Mouse (Mus musculus) stomach, embryonic 16.5 days (tissue): ENCODE results near the gene Gata1. TPM values are rescaled to one million over a fixed set of nuclear protein-coding genes. Genes with fewer than 3 reads are reported as not detected.

Source experiments
- ATAC-seq: fragments of 200-750 bp; cut with Nextera tagmentation; 2 replicates; pipeline ENCODE4 v1.8.0; 2017; ENCODE audit warnings: moderate number of reproducible peaks, moderate TSS enrichment; ENCODE audit not compliant: insufficient read depth, low FRiP score
- H3K27ac ChIP-seq: fragments of 300-500 bp; sonication (generic); 2 replicates; pipeline ENCODE4 v1.5.1; 2014; ENCODE audit warnings: low read length
- H3K27me3 ChIP-seq: fragments of 300-500 bp; sonication (generic); 2 replicates; pipeline ENCODE4 v1.6.1; 2014; ENCODE audit warnings: low read length, control low read depth, mixed read lengths; ENCODE audit not compliant: control insufficient read depth, insufficient read depth
- H3K36me3 ChIP-seq: fragments of 300-500 bp; sonication (generic); 2 replicates; pipeline ENCODE4 v1.6.1; 2014; ENCODE audit warnings: low read length; ENCODE audit not compliant: control insufficient read depth, insufficient read depth
- H3K4me1 ChIP-seq: fragments of 300-500 bp; sonication (generic); 2 replicates; pipeline ENCODE4 v1.6.1; 2014; ENCODE audit warnings: low read length, control low read depth, mixed read lengths; ENCODE audit not compliant: control insufficient read depth, insufficient read depth
- H3K4me2 ChIP-seq: fragments of 300-500 bp; sonication (generic); 2 replicates; pipeline ENCODE4 v1.6.1; 2014; ENCODE audit warnings: low read depth, low read length, mixed read lengths
- H3K4me3 ChIP-seq: fragments of 300-500 bp; sonication (generic); replicated peaks from 2 replicates; pipeline ENCODE4 v1.5.1; 2014; ENCODE audit warnings: mild to moderate bottlenecking, low read length
- H3K9ac ChIP-seq: fragments of 300-500 bp; sonication (generic); 2 replicates; pipeline ENCODE4 v1.6.1; 2014; ENCODE audit warnings: low read length
- H3K9me3 ChIP-seq: fragments of 300-500 bp; sonication (generic); replicated peaks from 2 replicates; pipeline ENCODE4 v1.6.1; 2016; ENCODE audit warnings: low read length, control low read depth; ENCODE audit not compliant: control insufficient read depth
- WGBS: fragments of 180-500 bp; shearing (Covaris S2); extraction: QIAGEN DNeasy Blood & Tissue Kit; methylation state at CpG from one replicate; pipeline ENCODE4 v1.1.7; 2014; 5-methylcytosine and 5-hydroxymethylcytosine counted together
- polyA plus RNA-seq: library from polyadenylated mRNA; unstranded; fragments of >200 nt; fragmentation: Nextera tagmentation; extraction: Ambion mirVana; gene quantifications from 2 replicates; pipeline ENCODE4 v1.2.1, GENCODE M21; 2015

The Gata1 gene
- polyA plus RNA-seq, 1 experiment from 2014 or later = 6.0 TPM

GRCm38 (mm10) chrX:7947108-7947899 lies 30.6 kb downstream of the Gata1 start, which contains the start of gene Hdac6:
TSS of gene Hdac6 (minus strand) at chrX:7947889.
- H3K27me3 ChIP-seq = no peaks in the 10 kb centered on the region
- H3K9me3 ChIP-seq = no peaks in the 10 kb centered on the region
- H3K36me3 ChIP-seq = no peaks in the 10 kb centered on the region
- peak within 1 kb of the TSS; percentile 56 for H3K4me2 ChIP-seq
- no peak within 1 kb of the TSS; the same call in 1 of the 2 replicates for H3K27ac ChIP-seq
- no peaks in the 10 kb centered on the region for H3K4me1 ChIP-seq
- 0 out of 2 replicates have a peak, but pooled peaks have one; percentile 0 for ATAC-seq
- H3K9ac ChIP-seq = peak within 1 kb of the TSS; percentile 73
- peak within 1 kb of the TSS; percentile 56 for H3K4me3 ChIP-seq
- WGBS = 21% methylated on average over 32 of the region's 37 CpGs

- H3K4me1 ChIP-seq = no peaks in the 10 kb centered on the region
- no peaks in the 10 kb centered on the region for H3K27me3 ChIP-seq
- no peak overlapping the region for H3K27ac ChIP-seq
- no peak overlapping the region for H3K4me3 ChIP-seq
- ATAC-seq = no peak
- no peak overlapping the region for H3K4me2 ChIP-seq
- H3K9me3 ChIP-seq = no peaks in the 10 kb centered on the region
- WGBS = 72% methylated on average over 8 of the region's 8 CpGs
- H3K36me3 ChIP-seq = no peaks in the 10 kb centered on the region
- no peak overlapping the region for H3K9ac ChIP-seq
These were observed 32.3 kb downstream of the Gata1 start for GRCm38 (mm10) chrX:7945618-7946017.

GRCm38 (mm10) chrX:7937667-7938066 lies 40.2 kb downstream of the Gata1 start:
- no peak overlapping the region for H3K27ac ChIP-seq
- WGBS = 93% methylated on average over 6 of the region's 6 CpGs
- no peak overlapping the region for H3K9ac ChIP-seq
- H3K36me3 ChIP-seq = no peaks in the 10 kb centered on the region
- no peaks in the 10 kb centered on the region for H3K27me3 ChIP-seq
- no peak overlapping the region for H3K4me2 ChIP-seq
- H3K4me1 ChIP-seq = no peaks in the 10 kb centered on the region
- H3K9me3 ChIP-seq = no peaks in the 10 kb centered on the region
- H3K4me3 ChIP-seq = no peak overlapping the region
- no peak for ATAC-seq

- WGBS = 44% methylated on average over 11 of the region's 11 CpGs
- no peak overlapping the region for H3K9ac ChIP-seq
- no peak for ATAC-seq
- no peak overlapping the region for H3K27ac ChIP-seq
- no peaks in the 10 kb centered on the region for H3K27me3 ChIP-seq
- no peaks in the 10 kb centered on the region for H3K9me3 ChIP-seq
- H3K36me3 ChIP-seq = no peaks in the 10 kb centered on the region
- H3K4me2 ChIP-seq = no peak overlapping the region
- no peak overlapping the region for H3K4me3 ChIP-seq
- no peaks in the 10 kb centered on the region for H3K4me1 ChIP-seq
These were observed 41.0 kb downstream of the Gata1 start for GRCm38 (mm10) chrX:7936874-7937273.

GRCm38 (mm10) chrX:7928270-7928790 lies 49.5 kb downstream of the Gata1 start, which contains the start of gene Eras:
TSS of gene Eras (minus strand) at chrX:7928607.
- Histone ChIP-seq H3K4me1 (no peaks in the 10 kb centered on the region), H3K4me3 (no peak within 1 kb of the TSS), H3K9ac (no peak within 1 kb of the TSS), H3K36me3 (no peaks in the 10 kb centered on the region), H3K27me3 (peaks cover 26% of the 10 kb centered on the region), H3K9me3 (no peaks in the 10 kb centered on the region; the same call in 1 of the 2 replicates), H3K4me2 (no peak within 1 kb of the TSS), H3K27ac (no peak within 1 kb of the TSS)
- no peak for ATAC-seq
- 14% methylated on average over 19 of the region's 19 CpGs for WGBS

GRCm38 (mm10) chrX:7927116-7927515 lies 50.8 kb downstream of the Gata1 start:
- no peaks in the 10 kb centered on the region for H3K4me1 ChIP-seq
- H3K4me3 ChIP-seq = no peak overlapping the region
- H3K27ac ChIP-seq = no peak overlapping the region
- peaks cover 37% of the 10 kb centered on the region for H3K27me3 ChIP-seq
- no peak overlapping the region for H3K9ac ChIP-seq
- WGBS = 25% methylated on average over 10 of the region's 10 CpGs
- no peak overlapping the region for H3K4me2 ChIP-seq
- ATAC-seq = no peak
- H3K36me3 ChIP-seq = no peaks in the 10 kb centered on the region
- H3K9me3 ChIP-seq = no peaks in the 10 kb centered on the region; the same call in 1 of the 2 replicates

GRCm38 (mm10) chrX:7926266-7926665 lies 51.6 kb downstream of the Gata1 start:
- Histone ChIP-seq H3K4me3 (no peak overlapping the region), H3K9ac (no peak overlapping the region), H3K9me3 (no peaks in the 10 kb centered on the region; the same call in 1 of the 2 replicates), H3K4me1 (no peaks in the 10 kb centered on the region), H3K27ac (no peak overlapping the region), H3K36me3 (no peaks in the 10 kb centered on the region), H3K4me2 (no peak overlapping the region), H3K27me3 (peaks cover 42% of the 10 kb centered on the region)
- ATAC-seq = no peak
- WGBS = 70% methylated on average over 6 of the region's 6 CpGs

GRCm38 (mm10) chrX:7922032-7922431 lies 55.8 kb downstream of the Gata1 start:
- no peaks in the 10 kb centered on the region for H3K9me3 ChIP-seq
- H3K4me1 ChIP-seq = no peaks in the 10 kb centered on the region
- H3K9ac ChIP-seq = no peak overlapping the region
- peak overlapping the region; percentile 29 for H3K4me3 ChIP-seq
- peaks cover 43% of the 10 kb centered on the region for H3K27me3 ChIP-seq
- no peaks in the 10 kb centered on the region for H3K36me3 ChIP-seq
- no peak for ATAC-seq
- no peak overlapping the region for H3K27ac ChIP-seq
- WGBS = 10% methylated on average over 47 of the region's 48 CpGs
- peak overlapping the region; percentile 45 for H3K4me2 ChIP-seq
